1 mouse cellular context compared by ENCODE assay signal in genomic region chr19:5894002-5894678, GRCm38 (mm10).
TF ChIP-seq lines count a peak whose summit lies in the region.

Gene Tigd3 (minus strand): TSS chr19:5894149.

TF ChIP-seq in MEL, 35 proteins besides CTCF, POLR2A, EP300 and RAD21 (continued from another document):
- TF ChIP-seq MXI1 (IDR thresholded peaks at IDR 0.05; ENCODE audit: low read depth, low read length) (peak; percentile 81), MAX (IDR thresholded peaks at IDR 0.05; ENCODE audit: low read length) (peak; percentile 66), MYB (IDR thresholded peaks at IDR 0.05; ENCODE audit: low read depth, low read length) (peak; percentile 78), GATA1 (IDR thresholded peaks at IDR 0.05; ENCODE audit: low read depth, low read length) (no peak)
